Mouse (Mus musculus): ENCODE data around the gene Hip1. TPM values are rescaled to one million over a fixed set of nuclear protein-coding genes. Genes with fewer than 3 reads are reported as not detected.
"Not testable (repeated sequence)": the region's sequence is repeated elsewhere in the genome, so short reads cannot be mapped to it uniquely, and the experiment has no call there.

Gene Hip1
- polyA plus RNA-seq, 1 experiment = 14.5 TPM

GRCm38 (mm10) chr5:135488222-135488880, 56.6 kb downstream of the Hip1 start:
- no peaks in the 10 kb centered on the region; the same call in 1 of the 2 replicates for H3K4me1 ChIP-seq (ENCODE audit: control insufficient read depth, insufficient read depth, low read length)
- TF ChIP-seq CTCF (IDR thresholded peaks at IDR 0.05; ENCODE audit: control insufficient read depth, insufficient read depth, low read length) (no peak), POLR2A (IDR thresholded peaks at IDR 0.05; ENCODE audit: borderline replicate concordance, control insufficient read depth, low read depth, low read length) (no peak)
- no peak overlapping the region for H3K27ac ChIP-seq (ENCODE audit: control insufficient read depth, insufficient read depth, low read depth, low read length, poor library complexity)
- 26% methylated on average over 19 of the region's 19 CpGs for WGBS
- peak overlapping the region; percentile 74 for H3K4me3 ChIP-seq (replicated peaks; ENCODE audit: control insufficient read depth, low read depth, low read length)

DNA sequence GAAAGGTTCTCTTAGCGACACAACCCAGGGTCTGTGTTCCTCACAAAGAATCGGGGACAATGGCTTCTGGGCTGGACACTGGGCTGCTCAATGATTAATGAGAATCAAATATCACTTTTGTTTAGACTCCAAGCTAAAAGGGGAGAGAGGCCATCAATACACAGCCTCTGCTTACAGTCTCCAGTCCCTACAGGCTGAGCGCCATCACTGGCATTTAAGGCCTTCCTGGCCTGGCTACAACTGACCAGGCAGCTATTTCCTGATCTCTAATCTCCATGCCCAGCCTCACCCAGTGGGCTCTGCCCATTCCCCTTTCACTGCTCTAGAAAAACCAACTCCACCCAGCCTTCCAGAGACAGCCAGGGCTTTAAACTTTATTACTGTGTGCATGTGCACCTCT, 59.6 kb downstream of the Hip1 start:
- no peak for TF ChIP-seq CTCF (IDR thresholded peaks at IDR 0.05; ENCODE audit: control insufficient read depth, insufficient read depth, low read length)
- TF ChIP-seq POLR2A (IDR thresholded peaks at IDR 0.05; ENCODE audit: borderline replicate concordance, control insufficient read depth, low read depth, low read length) = no peak

GRCm38 (mm10) chr5:135483865-135484264, 61.1 kb downstream of the Hip1 start:
- 64% methylated on average over 6 of the region's 6 CpGs for WGBS

More for the DNA sequence above, 59.6 kb downstream of the Hip1 start:
- WGBS = 72% methylated on average over 3 of the region's 3 CpGs
- Histone ChIP-seq H3K4me3 (replicated peaks; ENCODE audit: control insufficient read depth, low read depth, low read length) (no peak overlapping the region), H3K27ac (ENCODE audit: control insufficient read depth, insufficient read depth, low read depth, low read length, poor library complexity) (no peak overlapping the region), H3K4me1 (ENCODE audit: control insufficient read depth, insufficient read depth, low read length) (no peaks in the 10 kb centered on the region; the same call in 1 of the 2 replicates)

GRCm38 (mm10) chr5:135478877-135479600, 65.9 kb downstream of the Hip1 start:
- 6% methylated on average over 12 of the region's 12 CpGs for WGBS
- Histone ChIP-seq H3K4me1 (ENCODE audit: control insufficient read depth, insufficient read depth, low read length) (peaks cover 11% of the 10 kb centered on the region), H3K27ac (ENCODE audit: control insufficient read depth, insufficient read depth, low read depth, low read length, poor library complexity) (peak overlapping the region; percentile 79), H3K4me3 (replicated peaks; ENCODE audit: control insufficient read depth, low read depth, low read length) (peak overlapping the region; percentile 18)
- TF ChIP-seq CTCF (IDR thresholded peaks at IDR 0.05; ENCODE audit: control insufficient read depth, insufficient read depth, low read length) (no peak), POLR2A (IDR thresholded peaks at IDR 0.05; ENCODE audit: borderline replicate concordance, control insufficient read depth, low read depth, low read length) (no peak)

More at GRCm38 (mm10) chr5:135483865-135484264, 61.1 kb downstream of the Hip1 start:
- not testable (repeated sequence) for H3K27ac ChIP-seq (ENCODE audit: control insufficient read depth, insufficient read depth, low read depth, low read length, poor library complexity); H3K4me3 ChIP-seq (replicated peaks; ENCODE audit: control insufficient read depth, low read depth, low read length); H3K4me1 ChIP-seq (ENCODE audit: control insufficient read depth, insufficient read depth, low read length)

DNA sequence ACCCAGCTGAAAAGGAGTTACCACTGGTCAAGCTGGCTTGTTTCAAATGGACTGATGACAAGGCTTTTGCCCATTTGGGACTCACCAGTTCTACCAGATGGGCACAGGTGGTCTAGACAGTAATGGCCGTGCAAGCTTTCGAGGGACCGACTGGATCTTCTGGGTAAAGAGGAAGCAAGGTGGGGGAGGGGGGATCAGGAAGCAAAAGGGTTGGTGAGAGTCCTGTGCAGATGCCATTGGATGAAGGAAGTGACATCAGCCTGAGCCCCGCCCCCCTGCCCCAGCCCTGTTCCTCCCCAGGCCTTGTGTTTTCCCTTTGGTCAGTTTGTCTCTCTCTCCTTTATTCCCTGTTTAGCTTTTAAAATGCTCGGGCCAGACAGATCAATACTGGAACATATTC, 68.7 kb downstream of the Hip1 start:
- no peak for TF ChIP-seq POLR2A (IDR thresholded peaks at IDR 0.05; ENCODE audit: borderline replicate concordance, control insufficient read depth, low read depth, low read length)
- no peak overlapping the region for H3K4me3 ChIP-seq (replicated peaks; ENCODE audit: control insufficient read depth, low read depth, low read length)
- WGBS = 48% methylated on average over 5 of the region's 5 CpGs
- peaks cover 13% of the 10 kb centered on the region for H3K4me1 ChIP-seq (ENCODE audit: control insufficient read depth, insufficient read depth, low read length)
- no peak overlapping the region for H3K27ac ChIP-seq (ENCODE audit: control insufficient read depth, insufficient read depth, low read depth, low read length, poor library complexity)

- H3K4me3 ChIP-seq (replicated peaks; ENCODE audit: control insufficient read depth, low read depth, low read length) = peak overlapping the region; percentile 54
Measured at GRCm38 (mm10) chr5:135472405-135472804, 72.5 kb downstream of the Hip1 start.

DNA sequence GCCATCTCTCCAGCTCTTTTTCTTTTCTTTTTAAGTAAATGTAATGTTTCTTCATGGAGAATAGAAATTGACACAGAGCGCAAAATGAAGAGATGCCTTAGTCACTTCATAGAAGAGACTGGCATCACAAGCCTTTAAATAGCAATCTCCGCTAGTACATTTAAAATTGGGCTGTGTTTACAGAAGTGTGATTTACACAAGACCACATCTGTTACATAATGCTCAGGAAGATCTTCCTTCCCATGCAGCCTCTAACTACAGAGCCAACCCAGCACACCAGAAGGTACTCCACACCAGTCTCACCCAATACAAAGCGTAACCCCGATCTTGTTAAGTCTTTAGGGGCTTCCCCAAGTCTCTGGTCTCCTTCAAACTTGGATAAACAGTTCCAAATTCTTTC, 73.2 kb downstream of the Hip1 start:
- WGBS = 59% methylated on average over 4 of the region's 4 CpGs
- no peak overlapping the region for H3K4me3 ChIP-seq (replicated peaks; ENCODE audit: control insufficient read depth, low read depth, low read length)
- no peak for TF ChIP-seq POLR2A (IDR thresholded peaks at IDR 0.05; ENCODE audit: borderline replicate concordance, control insufficient read depth, low read depth, low read length)
- no peak for TF ChIP-seq CTCF (IDR thresholded peaks at IDR 0.05; ENCODE audit: control insufficient read depth, insufficient read depth, low read length)
- H3K4me1 ChIP-seq (ENCODE audit: control insufficient read depth, insufficient read depth, low read length) = peaks cover 10% of the 10 kb centered on the region; the same call in 1 of the 2 replicates
- H3K27ac ChIP-seq (ENCODE audit: control insufficient read depth, insufficient read depth, low read depth, low read length, poor library complexity) = no peak overlapping the region; the same call in 1 of the 2 replicates

More at GRCm38 (mm10) chr5:135472405-135472804, 72.5 kb downstream of the Hip1 start:
- WGBS = 4% methylated on average over 6 of the region's 6 CpGs
- Histone ChIP-seq H3K4me1 (ENCODE audit: control insufficient read depth, insufficient read depth, low read length) (peaks cover 8% of the 10 kb centered on the region; the same call in 1 of the 2 replicates), H3K27ac (ENCODE audit: control insufficient read depth, insufficient read depth, low read depth, low read length, poor library complexity) (peak overlapping the region; percentile 18; the same call in 1 of the 2 replicates)
- TF ChIP-seq CTCF (IDR thresholded peaks at IDR 0.05; ENCODE audit: control insufficient read depth, insufficient read depth, low read length) (no peak), POLR2A (IDR thresholded peaks at IDR 0.05; ENCODE audit: borderline replicate concordance, control insufficient read depth, low read depth, low read length) (no peak)

GRCm38 (mm10) chr5:135468280-135468679, 76.6 kb downstream of the Hip1 start:
- no peak overlapping the region for H3K4me3 ChIP-seq (replicated peaks; ENCODE audit: control insufficient read depth, low read depth, low read length)
- WGBS = 45% methylated on average over 6 of the region's 6 CpGs
- TF ChIP-seq CTCF (IDR thresholded peaks at IDR 0.05; ENCODE audit: control insufficient read depth, insufficient read depth, low read length) (no peak), POLR2A (IDR thresholded peaks at IDR 0.05; ENCODE audit: borderline replicate concordance, control insufficient read depth, low read depth, low read length) (no peak)
- peak overlapping the region; percentile 85 for H3K27ac ChIP-seq (ENCODE audit: control insufficient read depth, insufficient read depth, low read depth, low read length, poor library complexity)
- peaks cover 8% of the 10 kb centered on the region; the same call in 1 of the 2 replicates for H3K4me1 ChIP-seq (ENCODE audit: control insufficient read depth, insufficient read depth, low read length)
